ENCODE assay signal across 32 mouse cellular contexts in genomic region chr10:24320326-24320725, GRCm38 (mm10).
"Had no signal": no experiment of that assay in that cellular context is flagged by ENCODE, and none has a peak within 500 bp of the region (broad histone marks: within the 10 kb centered on the region; RNA-seq: fewer than 3 reads in every experiment).

No protein-coding gene starts in this region.

- H3K9ac ChIP-seq: limb, embryonic 12.5 days; limb, embryonic 13.5 days; limb, embryonic 15.5 days; liver, embryonic 12.5 days; liver, embryonic 13.5 days; liver, embryonic 14.5 days; liver, embryonic 15.5 days; liver, postnatal 0 days; lung, embryonic 14.5 days; lung, embryonic 15.5 days; midbrain, embryonic 12.5 days; midbrain, embryonic 13.5 days; midbrain, embryonic 15.5 days had no signal

- H3K9me3 ChIP-seq: limb, embryonic 10.5 days; limb, embryonic 12.5 days; limb, embryonic 13.5 days; limb, embryonic 15.5 days; liver, embryonic 12.5 days; liver, embryonic 13.5 days; liver, embryonic 15.5 days; lung, embryonic 15.5 days; megakaryocyte, embryonic 14.5 days; midbrain, embryonic 10.5 days; midbrain, embryonic 12.5 days; midbrain, embryonic 13.5 days; midbrain, embryonic 15.5 days had no signal

- H3K4me2 ChIP-seq: limb, embryonic 12.5 days; limb, embryonic 13.5 days; limb, embryonic 15.5 days; liver, embryonic 11.5 days; liver, embryonic 12.5 days; liver, embryonic 13.5 days; liver, embryonic 15.5 days; lung, embryonic 14.5 days; lung, embryonic 15.5 days; midbrain, embryonic 11.5 days; midbrain, embryonic 12.5 days; midbrain, embryonic 13.5 days; midbrain, embryonic 15.5 days had no signal

- ATAC-seq: liver, embryonic 12.5 days; liver, postnatal 0 days; lung, postnatal 0 days; midbrain, embryonic 13.5 days; midbrain, embryonic 15.5 days; midbrain, embryonic 16.5 days had no signal

- H3K27ac ChIP-seq: left cerebral cortex, adult 2 months; limb, embryonic 10.5 days; limb, embryonic 12.5 days; limb, embryonic 13.5 days; limb, embryonic 15.5 days; liver, embryonic 12.5 days; liver, embryonic 13.5 days; liver, embryonic 14.5 days; liver, embryonic 15.5 days; lung, embryonic 15.5 days; macrophage; midbrain, embryonic 10.5 days; midbrain, embryonic 12.5 days; midbrain, embryonic 13.5 days; midbrain, embryonic 15.5 days had no signal

- H3K4me1 ChIP-seq: limb, embryonic 10.5 days; limb, embryonic 12.5 days; limb, embryonic 13.5 days; liver, embryonic 12.5 days; liver, embryonic 13.5 days; liver, embryonic 15.5 days; megakaryocyte, embryonic 14.5 days; midbrain, embryonic 15.5 days had no signal

- DNase-seq: left cerebral cortex, postnatal 4 days; liver; liver, embryonic 13.5 days; liver, postnatal 0 days; lung, adult 18-20 months; lung, adult 2 months; lung, embryonic 14.5 days; lung, postnatal 10 days; lung, postnatal 14 days; lung, postnatal 36 days; lung, postnatal 4 days; midbrain, embryonic 14.5 days had no signal

- H3K4me3 ChIP-seq: left cerebral cortex, adult 2 months; limb, embryonic 10.5 days; limb, embryonic 12.5 days; limb, embryonic 13.5 days; limb, embryonic 15.5 days; liver, embryonic 12.5 days; liver, embryonic 13.5 days; liver, embryonic 15.5 days; lung, embryonic 15.5 days; megakaryocyte, embryonic 14.5 days; midbrain, embryonic 10.5 days; midbrain, embryonic 12.5 days; midbrain, embryonic 13.5 days; midbrain, embryonic 15.5 days; myocyte had no signal

- H3K27me3 ChIP-seq: limb, embryonic 12.5 days; limb, embryonic 13.5 days; limb, embryonic 15.5 days; liver, embryonic 12.5 days; liver, embryonic 13.5 days; liver, embryonic 15.5 days; lung, embryonic 15.5 days; megakaryocyte, embryonic 14.5 days; midbrain, embryonic 12.5 days; midbrain, embryonic 13.5 days; midbrain, embryonic 15.5 days had no signal

- H3K36me3 ChIP-seq: limb, embryonic 10.5 days; limb, embryonic 12.5 days; limb, embryonic 13.5 days; limb, embryonic 15.5 days; liver, embryonic 12.5 days; liver, embryonic 13.5 days; liver, embryonic 15.5 days; lung, embryonic 15.5 days; midbrain, embryonic 10.5 days; midbrain, embryonic 12.5 days; midbrain, embryonic 13.5 days; midbrain, embryonic 15.5 days had no signal
